Mouse (Mus musculus) stomach, postnatal 0 days (tissue): ENCODE data around the gene Pcdh20. TPM values are rescaled to one million over a fixed set of nuclear protein-coding genes. Genes with fewer than 3 reads are reported as not detected.

Source experiments
- ATAC-seq: fragments of 200-750 bp; cut with Nextera tagmentation; 2 replicates; pipeline ENCODE4 v1.8.0; 2017; ENCODE audit not compliant: low FRiP score, low TSS enrichment
- DNase-seq: peaks from one replicate; pipeline ENCODE4 v3.0.0-alpha.2; 2016; ENCODE audit warnings: low spot score
- H3K27ac ChIP-seq: fragments of 300-500 bp; sonication (generic); replicated peaks from 2 replicates; pipeline ENCODE4 v1.5.1; 2014; ENCODE audit warnings: mild to moderate bottlenecking, control low read depth
- H3K27me3 ChIP-seq: fragments of 300-500 bp; sonication (generic); 2 replicates; pipeline ENCODE4 v1.6.1; 2014; ENCODE audit warnings: low read length; ENCODE audit not compliant: control insufficient read depth, insufficient read depth
- H3K36me3 ChIP-seq: fragments of 300-500 bp; sonication (generic); 2 replicates; pipeline ENCODE4 v1.6.1; 2014; ENCODE audit warnings: low read length, mixed read lengths; ENCODE audit not compliant: control insufficient read depth, insufficient read depth
- H3K4me1 ChIP-seq: fragments of 300-500 bp; sonication (generic); replicated peaks from 2 replicates; pipeline ENCODE4 v1.6.1; 2014; ENCODE audit warnings: antibody characterized with exemption; ENCODE audit not compliant: control insufficient read depth, insufficient read depth
- H3K4me2 ChIP-seq: fragments of 300-500 bp; sonication (generic); replicated peaks from 2 replicates; pipeline ENCODE4 v1.6.1; 2014; ENCODE audit warnings: low read depth, mild to moderate bottlenecking, control low read depth, moderate library complexity
- H3K4me3 ChIP-seq: fragments of 300-500 bp; sonication (generic); 2 replicates; pipeline ENCODE4 v1.5.1; 2014; ENCODE audit warnings: low read depth, low read length, control low read depth
- H3K9ac ChIP-seq: fragments of 300-500 bp; sonication (generic); 2 replicates; pipeline ENCODE4 v1.6.1; 2014; ENCODE audit warnings: mild to moderate bottlenecking, low read length, control low read depth, mixed read lengths
- H3K9me3 ChIP-seq: fragments of 300-500 bp; sonication (generic); 2 replicates; pipeline ENCODE4 v1.6.1; 2016; ENCODE audit warnings: low read length; ENCODE audit not compliant: control insufficient read depth
- CTCF ChIP-seq: IDR thresholded peaks from 2 replicates; pipeline ENCODE4 v1.5.1; 2016; ENCODE audit warnings: antibody characterized with exemption, low read depth, mild to moderate bottlenecking, moderate library complexity
- EP300 ChIP-seq: optimal IDR thresholded peaks from 2 replicates; pipeline ENCODE3; 2016; ENCODE audit warnings: antibody characterized with exemption
- WGBS: fragments of 180-500 bp; shearing (Covaris S2); extraction: QIAGEN DNeasy Blood & Tissue Kit; methylation state at CpG from one replicate; pipeline ENCODE4 v1.1.7; 2014; 5-methylcytosine and 5-hydroxymethylcytosine counted together
- polyA plus RNA-seq: library from polyadenylated mRNA; unstranded; fragments of >200 nt; fragmentation: Nextera tagmentation; extraction: Ambion mirVana; gene quantifications from 2 replicates; pipeline ENCODE4 v1.2.1, GENCODE M21; 2015

Pcdh20 gene
- polyA plus RNA-seq, 1 experiment from 2014 or later, result 1.3 TPM

DNA sequence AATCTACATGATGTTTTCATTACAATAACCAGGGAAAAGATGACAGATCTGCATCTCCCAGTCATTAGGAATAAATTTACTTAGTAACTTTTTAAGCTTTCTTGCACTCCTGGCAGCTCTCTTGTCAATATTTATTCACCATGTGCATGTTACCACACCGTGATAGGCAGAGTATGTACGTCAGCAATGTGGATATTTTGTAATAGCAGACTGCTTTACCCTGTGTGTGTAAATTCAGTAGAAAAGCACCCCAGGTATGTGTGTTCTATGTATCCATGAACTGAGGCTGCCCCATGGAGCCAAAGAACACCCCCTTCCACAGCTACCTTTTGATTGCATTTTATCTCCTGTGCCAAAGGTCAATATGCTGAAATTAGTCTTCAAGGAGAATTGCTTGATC lies 7.8 kb downstream of the Pcdh20 start:
- H3K36me3 ChIP-seq, result no peaks in the 10 kb centered on the region
- no peak overlapping the region for H3K4me2 ChIP-seq
- no peak overlapping the region for H3K4me3 ChIP-seq
- no peaks in the 10 kb centered on the region for H3K9me3 ChIP-seq
- no peak overlapping the region for H3K9ac ChIP-seq
- no peak overlapping the region for H3K27ac ChIP-seq
- H3K4me1 ChIP-seq, result no peaks in the 10 kb centered on the region
- H3K27me3 ChIP-seq, result no peaks in the 10 kb centered on the region
- WGBS, result 38% methylated on average over 2 of the region's 2 CpGs
- no peak for DNase-seq
- no peak for TF ChIP-seq CTCF
- no peak for TF ChIP-seq EP300
- ATAC-seq, result no peak

DNA sequence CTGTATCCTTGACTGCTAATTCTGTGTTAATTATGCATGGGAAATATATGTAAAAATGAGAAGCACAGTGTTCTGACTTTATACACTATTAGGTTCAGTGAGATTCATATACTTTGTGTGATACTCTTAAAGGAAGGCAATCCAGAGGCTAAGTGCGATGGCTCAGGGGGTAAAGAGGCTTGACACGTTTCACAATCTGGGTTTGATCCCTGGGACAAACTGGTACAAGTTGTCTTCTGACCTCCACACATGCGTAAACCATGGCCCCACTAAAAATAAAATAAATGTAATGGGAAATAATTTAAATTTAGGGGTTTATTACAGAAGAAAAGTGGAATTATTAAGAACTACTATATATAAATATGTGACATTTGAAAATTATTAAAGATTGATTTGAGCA lies 8.3 kb downstream of the Pcdh20 start:
- H3K4me3 ChIP-seq, result no peak overlapping the region
- WGBS, result 71% methylated on average over 3 of the region's 3 CpGs
- H3K4me2 ChIP-seq, result no peak overlapping the region
- H3K36me3 ChIP-seq, result no peaks in the 10 kb centered on the region
- H3K9me3 ChIP-seq, result no peaks in the 10 kb centered on the region
- DNase-seq, result no peak
- TF ChIP-seq EP300 (no peak), CTCF (no peak)
- H3K27ac ChIP-seq, result no peak overlapping the region
- no peaks in the 10 kb centered on the region for H3K27me3 ChIP-seq
- H3K9ac ChIP-seq, result no peak overlapping the region
- no peaks in the 10 kb centered on the region for H3K4me1 ChIP-seq
- ATAC-seq, result no peak

DNA sequence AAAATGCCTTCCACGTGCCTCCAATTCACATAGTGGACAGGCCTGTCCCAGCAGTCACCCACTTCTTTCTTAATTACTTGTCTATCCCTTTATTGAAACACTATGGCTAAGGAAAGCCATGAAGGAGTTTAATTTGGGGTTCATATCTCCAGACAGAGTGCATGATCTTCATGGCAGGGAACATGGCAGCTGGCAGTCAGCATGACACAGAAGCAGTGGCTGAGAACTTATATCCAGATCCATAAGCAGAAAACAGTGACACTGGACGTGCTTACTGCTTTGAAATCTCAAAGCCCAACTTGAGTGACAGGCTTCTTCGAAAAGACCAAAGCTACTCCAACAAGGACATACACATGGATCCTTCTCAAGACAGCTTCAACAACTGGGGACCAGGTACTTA lies 10.5 kb downstream of the Pcdh20 start:
- Histone ChIP-seq H3K9me3 (no peaks in the 10 kb centered on the region), H3K4me2 (no peak overlapping the region), H3K4me3 (no peak overlapping the region), H3K9ac (no peak overlapping the region), H3K27ac (no peak overlapping the region), H3K4me1 (no peaks in the 10 kb centered on the region), H3K27me3 (no peaks in the 10 kb centered on the region), H3K36me3 (no peaks in the 10 kb centered on the region)
- ATAC-seq, result no peak
- TF ChIP-seq EP300 (no peak), CTCF (no peak)
- DNase-seq, result no peak
- 75% methylated on average over 3 of the region's 3 CpGs for WGBS

DNA sequence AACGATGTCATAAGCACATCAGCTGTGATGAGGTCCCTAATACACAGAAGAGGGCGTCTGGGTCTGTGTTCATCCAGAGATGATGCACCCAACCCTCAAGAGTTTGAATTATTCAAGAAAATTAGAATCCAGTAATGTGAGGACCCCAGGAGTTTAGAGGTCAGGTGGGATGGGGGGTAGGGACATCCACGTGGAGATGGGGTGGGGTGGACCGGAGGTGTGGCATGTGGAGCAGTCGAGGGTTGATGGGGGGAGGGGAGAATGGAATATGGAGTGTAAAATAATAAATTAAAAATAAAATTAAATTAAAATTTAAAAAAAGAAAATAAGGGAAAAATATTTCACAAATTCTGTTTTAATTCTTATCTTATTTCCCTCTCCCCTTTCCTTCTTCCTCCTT lies 27.9 kb downstream of the Pcdh20 start:
- H3K27ac ChIP-seq, result no peak overlapping the region
- WGBS, result 68% methylated on average over 5 of the region's 5 CpGs
- H3K27me3 ChIP-seq, result no peaks in the 10 kb centered on the region
- no peak for TF ChIP-seq EP300
- no peak for TF ChIP-seq CTCF
- H3K4me3 ChIP-seq, result no peak overlapping the region
- H3K9ac ChIP-seq, result no peak overlapping the region
- ATAC-seq (no peak), DNase-seq (no peak)
- H3K9me3 ChIP-seq, result no peaks in the 10 kb centered on the region
- H3K4me2 ChIP-seq, result no peak overlapping the region
- no peaks in the 10 kb centered on the region for H3K36me3 ChIP-seq
- H3K4me1 ChIP-seq, result no peaks in the 10 kb centered on the region

DNA sequence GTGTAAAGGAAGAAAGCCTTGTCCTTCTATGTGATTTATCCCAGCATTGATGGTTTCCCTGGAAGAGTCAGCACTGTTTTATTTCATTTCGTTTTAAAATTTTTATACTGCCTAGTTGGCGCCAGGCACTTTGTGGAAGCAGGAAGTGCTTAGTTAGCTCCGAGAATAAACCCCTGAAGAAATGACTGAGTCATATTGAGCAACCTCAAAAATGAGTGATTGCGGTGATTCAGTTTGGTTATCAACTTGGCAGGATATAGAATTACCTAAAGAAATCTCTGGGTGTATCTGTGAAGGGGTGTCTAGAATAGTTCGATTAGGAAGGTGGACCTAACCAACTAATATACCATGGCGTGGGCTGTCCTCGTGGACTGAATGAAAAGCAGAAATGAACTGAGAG lies 41.8 kb downstream of the Pcdh20 start:
- no peaks in the 10 kb centered on the region for H3K27me3 ChIP-seq
- H3K36me3 ChIP-seq, result no peaks in the 10 kb centered on the region
- no peaks in the 10 kb centered on the region for H3K4me1 ChIP-seq
- no peak overlapping the region for H3K4me2 ChIP-seq
- H3K4me3 ChIP-seq, result no peak overlapping the region
- 84% methylated on average over 7 of the region's 7 CpGs for WGBS
- TF ChIP-seq EP300, result no peak
- H3K27ac ChIP-seq, result no peak overlapping the region
- ATAC-seq (no peak), DNase-seq (no peak)
- H3K9me3 ChIP-seq, result no peaks in the 10 kb centered on the region
- no peak overlapping the region for H3K9ac ChIP-seq

DNA sequence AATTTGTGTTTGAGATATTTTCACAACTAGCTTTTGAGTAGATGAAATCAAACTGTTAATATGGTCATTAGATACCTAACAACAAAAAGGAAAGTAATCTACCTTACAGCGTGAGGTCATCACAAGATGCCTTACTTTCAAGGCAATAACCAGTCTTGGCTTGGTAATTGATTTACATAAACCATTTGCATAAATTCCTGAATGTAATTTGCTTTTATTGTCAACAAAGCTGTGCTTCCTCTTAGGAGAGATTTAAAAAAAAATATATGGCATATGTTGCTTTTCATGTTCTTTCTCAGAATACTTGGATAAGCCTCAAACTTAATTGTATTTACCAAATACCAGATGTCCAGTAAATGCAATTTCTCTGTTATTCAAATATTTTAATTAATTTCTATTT lies 43.8 kb downstream of the Pcdh20 start:
- no peaks in the 10 kb centered on the region for H3K4me1 ChIP-seq
- TF ChIP-seq EP300, result no peak
- TF ChIP-seq CTCF, result no peak
- no peaks in the 10 kb centered on the region for H3K27me3 ChIP-seq
- ATAC-seq, result no peak
- no peaks in the 10 kb centered on the region for H3K9me3 ChIP-seq
- no peak overlapping the region for H3K4me2 ChIP-seq
- no peak overlapping the region for H3K9ac ChIP-seq
- no peak overlapping the region for H3K27ac ChIP-seq
- no peak overlapping the region for H3K4me3 ChIP-seq
- WGBS, result 80% methylated on average over 1 of the region's 1 CpGs
- no peaks in the 10 kb centered on the region for H3K36me3 ChIP-seq
- DNase-seq, result no peak
